Comparison of ENCODE assay signal across 9 mouse cellular contexts in genomic region chr12:109748326-109749059, GRCm38 (mm10).
DNase-seq lines count a peak whose midpoint lies in the region; ATAC-seq and TF ChIP-seq lines count a peak whose summit lies in the region.
"Had no signal": no experiment of that assay in that cellular context is flagged by ENCODE, and none has a peak within 500 bp of the region (broad histone marks: within the 10 kb centered on the region; RNA-seq: fewer than 3 reads in every experiment).

No protein-coding gene starts in this region.

- ATAC-seq in lung, postnatal 0 days = peak; percentile 12; the same call in 1 of the 2 replicates
- no peak for ATAC-seq in stomach, embryonic 15.5 days (ENCODE audit: insufficient read depth, low FRiP score, low read depth)

- H3K9ac ChIP-seq in lung, postnatal 0 days (replicated peaks; ENCODE audit: low read depth) = no peak overlapping the region
- H3K9ac ChIP-seq in stomach, embryonic 15.5 days = no peak overlapping the region

- no peaks in the 10 kb centered on the region for H3K9me3 ChIP-seq in lung, postnatal 0 days (ENCODE audit: low read length)
- no peaks in the 10 kb centered on the region for H3K9me3 ChIP-seq in stomach, embryonic 15.5 days

- H3K36me3 ChIP-seq in lung, postnatal 0 days (ENCODE audit: insufficient read depth, low read length) = no peaks in the 10 kb centered on the region
- 0 out of 2 replicates have a peak, but pooled peaks cover 6% of the 10 kb centered on the region for H3K36me3 ChIP-seq in stomach, embryonic 15.5 days

- no peak for TF ChIP-seq EP300 in lung, postnatal 0 days (IDR thresholded peaks at IDR 0.05)

- no peak overlapping the region for H3K4me2 ChIP-seq in lung, postnatal 0 days (replicated peaks; ENCODE audit: low read depth, low read length)
- no peak overlapping the region for H3K4me2 ChIP-seq in stomach, embryonic 15.5 days

- intact Hi-C loops in left cerebral cortex, postnatal 10 days (cut with DNase I) = loop anchor here (10.0 kb wide), 1 partner anchor 626 kb away; no protein-coding TSS in a partner anchor

- no peak overlapping the region for H3K27ac ChIP-seq in lung, postnatal 0 days (ENCODE audit: low read length)
- peak overlapping the region; percentile 69 for H3K27ac ChIP-seq in stomach, embryonic 15.5 days

- no peak overlapping the region for H3K4me3 ChIP-seq in lung, postnatal 0 days (ENCODE audit: low read depth, low read length)
- H3K4me3 ChIP-seq in stomach, embryonic 15.5 days (replicated peaks) = no peak overlapping the region
- H3K4me3 ChIP-seq: myocyte had no signal

- H3K4me1 ChIP-seq in lung, postnatal 0 days (ENCODE audit: insufficient read depth, low read depth, low read length) = no peaks in the 10 kb centered on the region
- H3K4me1 ChIP-seq in stomach, embryonic 15.5 days = peaks cover 37% of the 10 kb centered on the region

- no peaks in the 10 kb centered on the region for H3K27me3 ChIP-seq in lung, postnatal 0 days (replicated peaks; ENCODE audit: insufficient read depth, low read length)
- H3K27me3 ChIP-seq in stomach, embryonic 15.5 days (replicated peaks) = no peaks in the 10 kb centered on the region

- peak; percentile 24 for DNase-seq in lung, postnatal 0 days (ENCODE audit: low spot score)
- no peak for DNase-seq in lung, postnatal 36 days
- peak; percentile 53 to 73 for DNase-seq in frontal cortex, adult 2 months (ENCODE audit: extremely low spot score in 1 of 2, low spot score in 1 of 2)
- DNase-seq in left cerebral cortex, postnatal 10 days (ENCODE audit: extremely low spot score in 1 of 2, low spot score in 2 of 2) = peak; percentile 52 to 53
- DNase-seq in ovary, postnatal 10 days (ENCODE audit: low spot score) = no peak
- DNase-seq in spleen, postnatal 10 days (ENCODE audit: low spot score in 2 of 2) = no peak
- DNase-seq in urinary bladder, adult 18-20 months (ENCODE audit: low spot score in 2 of 2) = no peak

- no peak for TF ChIP-seq CTCF in lung, postnatal 0 days (IDR thresholded peaks at IDR 0.05)

- 51% methylated on average over 12 of the region's 12 CpGs for WGBS in lung, postnatal 0 days
- 41% methylated on average over 12 of the region's 12 CpGs for WGBS in stomach, embryonic 15.5 days

Comparison
In these comparisons a context has a peak if more than half of its experiments do, and no peak if none do; other contexts are left out.
1. DNase-seq: peak in lung, postnatal 0 days (single experiment), frontal cortex, adult 2 months (2 of 2) and left cerebral cortex, postnatal 10 days (2 of 2); none in lung, postnatal 36 days (single experiment), ovary, postnatal 10 days (single experiment), spleen, postnatal 10 days (0 of 2) and urinary bladder, adult 18-20 months (0 of 2).